Mouse (Mus musculus) activated CD4-positive, CD25-positive, alpha-beta regulatory T cell, adult 4 months (primary cell): Measurements from ENCODE around the gene Defb46. TPM values are rescaled to one million over a fixed set of nuclear protein-coding genes. Genes with fewer than 3 reads are reported as not detected.

Experiments used
- ATAC-seq: one replicate; pipeline ENCODE4 v1.8.0; 2017
- polyA plus RNA-seq, 2 experiments: library from polyadenylated mRNA; unstranded; fragments of 100-300 nt; shearing (Covaris generic); gene quantifications; one replicate each; pipeline ENCODE4 v1.2.1; 2017

Gene Defb46
- polyA plus RNA-seq = not detected

GRCm38 (mm10) chr8:19239616-19240015 lies at the start of gene Defb46:
Gene Defb46, plus strand, starts transcription at chr8:19239916.
- no peak for ATAC-seq

- peak; percentile 61 for ATAC-seq
Observed at GRCm38 (mm10) chr8:19225161-19225560, 14.6 kb upstream of the Defb46 start, which contains the start of gene Defb6. Gene Defb6, plus strand, starts transcription at chr8:19225478.

- ATAC-seq = no peak
Observed at GRCm38 (mm10) chr8:19238101-19238500, 1.6 kb upstream of the Defb46 start.

- ATAC-seq = no peak
Observed at GRCm38 (mm10) chr8:19247280-19247679, 7.6 kb downstream of the Defb46 start, which contains the start of gene Defb5. Gene Defb5, plus strand, starts transcription at chr8:19247580.

- no peak for ATAC-seq
Observed at GRCm38 (mm10) chr8:19258136-19258535, 18.4 kb downstream of the Defb46 start.

- ATAC-seq = no peak
Observed at GRCm38 (mm10) chr8:19259667-19260066, 20.0 kb downstream of the Defb46 start.

Other genes with a start within 250 kb of the Defb46 start
- not detected for gene Defb37, start 248.9 kb upstream of the Defb46 start, polyA plus RNA-seq
- gene Defb38, start 213.3 kb upstream of the Defb46 start, polyA plus RNA-seq = not detected
- not detected for gene Defb39, start 175.1 kb upstream of the Defb46 start, polyA plus RNA-seq
- gene Defb12, start 125.1 kb upstream of the Defb46 start, polyA plus RNA-seq = not detected
- not detected for gene Defb34, start 116.2 kb upstream of the Defb46 start, polyA plus RNA-seq
- not detected for gene Gm45826, start 99.1 kb upstream of the Defb46 start, polyA plus RNA-seq
- not detected for gene Defb14, start 45.6 kb upstream of the Defb46 start, polyA plus RNA-seq
- not detected for gene Defb4, start 41.2 kb upstream of the Defb46 start, polyA plus RNA-seq
- gene Defb6, start 14.4 kb upstream of the Defb46 start, polyA plus RNA-seq = not detected
- gene Defb5, start 7.7 kb downstream of the Defb46 start, polyA plus RNA-seq = not detected
- not detected for gene Defb3, start 53.4 kb downstream of the Defb46 start, polyA plus RNA-seq
- gene Defb8, start 207.7 kb downstream of the Defb46 start, polyA plus RNA-seq = not detected